Mouse (Mus musculus): ENCODE data around the gene Mlf2. TPM values are rescaled to one million over a fixed set of nuclear protein-coding genes. Genes with fewer than 3 reads are reported as not detected.
"Not testable (repeated sequence)": the region's sequence is repeated elsewhere in the genome, so short reads cannot be mapped to it uniquely, and the experiment has no call there.

The Mlf2 gene
- total RNA-seq, 1 experiment: 196 TPM

DNA sequence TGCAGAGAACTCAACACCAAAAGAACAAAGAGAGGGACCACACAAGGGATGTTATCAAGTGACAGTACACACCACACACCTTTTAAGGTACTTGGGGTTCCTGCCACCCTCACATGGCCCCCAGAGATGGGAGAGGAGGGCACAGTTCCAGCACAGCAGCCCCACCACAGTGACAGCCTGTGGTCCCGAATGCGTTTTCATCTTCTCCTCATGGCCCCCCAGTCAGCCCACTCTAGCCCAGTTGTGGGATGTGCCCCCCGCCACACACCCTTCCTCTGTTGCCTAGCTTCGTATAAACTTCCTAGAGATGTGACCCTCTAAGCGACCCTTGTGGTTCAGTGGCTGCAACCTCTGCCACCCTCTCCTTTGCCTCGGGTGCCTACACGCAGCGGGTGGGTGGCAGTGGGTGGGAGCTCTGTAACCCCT, 45.2 kb upstream of the Mlf2 start:
- H3K9ac ChIP-seq (ENCODE audit: insufficient read depth, low read depth, low read length, poor library complexity, severe bottlenecking): no peak overlapping the region
- no peaks in the 10 kb centered on the region for H3K36me3 ChIP-seq (ENCODE audit: control insufficient read depth, insufficient read depth, low read length, poor library complexity, severe bottlenecking)
- no peak overlapping the region for H3K4me3 ChIP-seq (ENCODE audit: insufficient read depth in 1 of 2, low read depth in 1 of 2, low read length in 2 of 2, poor library complexity in 1 of 2, severe bottlenecking in 1 of 2)
- in situ Hi-C loops (cut with MboI; ENCODE audit: low sequenced_read_pairs in 2 of 2, unreplicated experiment in 2 of 2): no loop called here
- no peak for DNase-seq (ENCODE audit: low read depth, low spot score)
- H3K27ac ChIP-seq (ENCODE audit: insufficient read depth, low read depth, low read length, poor library complexity, severe bottlenecking): no peak overlapping the region
- H3K4me1 ChIP-seq (ENCODE audit: control insufficient read depth in 2 of 2, insufficient read depth in 2 of 2, low read length in 2 of 2, poor library complexity in 1 of 2): no peaks in the 10 kb centered on the region
- TF ChIP-seq ZNF384 (IDR thresholded peaks at IDR 0.05; ENCODE audit: low read depth, low read length) (no peak), MAFK (IDR thresholded peaks at IDR 0.05; ENCODE audit: insufficient read depth, low read depth, low read length) (no peak), HCFC1 (IDR thresholded peaks at IDR 0.05; ENCODE audit: borderline replicate concordance, insufficient read depth, low read length) (no peak), ZC3H11A (IDR thresholded peaks at IDR 0.05; ENCODE audit: borderline replicate concordance, low read depth, low read length) (no peak), CHD2 (IDR thresholded peaks at IDR 0.05; ENCODE audit: low read depth, low read length) (no peak)
- H3K9me3 ChIP-seq (ENCODE audit: control insufficient read depth, insufficient read depth, low read depth, low read length): no peaks in the 10 kb centered on the region

DNA sequence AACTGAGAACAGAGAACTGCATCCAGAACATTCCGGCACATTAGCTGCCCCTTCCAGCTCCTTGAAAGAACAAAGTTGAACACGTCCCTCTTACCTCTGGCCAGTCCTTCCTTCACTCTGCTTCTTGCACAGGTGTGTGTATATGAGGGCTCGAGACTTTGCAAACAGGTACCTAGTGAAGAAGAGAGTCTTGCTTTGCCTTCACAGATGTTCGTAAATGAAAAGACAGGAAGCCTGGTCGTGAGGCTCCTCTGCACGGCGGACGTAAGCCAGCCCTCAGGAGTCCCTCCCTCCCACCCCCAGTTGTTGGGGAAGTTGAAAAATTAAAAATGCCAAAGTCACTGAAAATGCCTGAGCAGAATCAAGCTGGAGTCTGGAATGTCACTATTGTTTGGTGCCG, 43.2 kb upstream of the Mlf2 start, which contains the start of gene Cd4:
Cd4 (minus strand) TSS at position 236 of the 400 bp plus-strand sequence.
- no peak within 1 kb of the TSS for H3K4me3 ChIP-seq (ENCODE audit: insufficient read depth in 1 of 2, low read depth in 1 of 2, low read length in 2 of 2, poor library complexity in 1 of 2, severe bottlenecking in 1 of 2)
- H3K9me3 ChIP-seq (ENCODE audit: control insufficient read depth, insufficient read depth, low read depth, low read length): no peaks in the 10 kb centered on the region
- no peak for TF ChIP-seq HCFC1 (IDR thresholded peaks at IDR 0.05; ENCODE audit: borderline replicate concordance, insufficient read depth, low read length)
- no peak for TF ChIP-seq CHD2 (IDR thresholded peaks at IDR 0.05; ENCODE audit: low read depth, low read length)
- TF ChIP-seq ZNF384 (IDR thresholded peaks at IDR 0.05; ENCODE audit: low read depth, low read length): no peak
- TF ChIP-seq MAFK (IDR thresholded peaks at IDR 0.05; ENCODE audit: insufficient read depth, low read depth, low read length): no peak
- H3K4me1 ChIP-seq (ENCODE audit: control insufficient read depth in 2 of 2, insufficient read depth in 2 of 2, low read length in 2 of 2, poor library complexity in 1 of 2): no peaks in the 10 kb centered on the region; a peak in 1 of 4 replicates
- in situ Hi-C loops (cut with MboI; ENCODE audit: low sequenced_read_pairs in 2 of 2, unreplicated experiment in 2 of 2): no loop called here
- no peaks in the 10 kb centered on the region for H3K36me3 ChIP-seq (ENCODE audit: control insufficient read depth, insufficient read depth, low read length, poor library complexity, severe bottlenecking)
- no peak within 1 kb of the TSS for H3K27ac ChIP-seq (ENCODE audit: insufficient read depth, low read depth, low read length, poor library complexity, severe bottlenecking)
- DNase-seq (ENCODE audit: low read depth, low spot score): no peak
- no peak within 1 kb of the TSS for H3K9ac ChIP-seq (ENCODE audit: insufficient read depth, low read depth, low read length, poor library complexity, severe bottlenecking)

GRCm38 (mm10) chr6:124888555-124889125, 42.5 kb upstream of the Mlf2 start:
- Histone ChIP-seq H3K4me1 (ENCODE audit: control insufficient read depth in 2 of 2, insufficient read depth in 2 of 2, low read length in 2 of 2, poor library complexity in 1 of 2) (no peaks in the 10 kb centered on the region; a peak in 1 of 4 replicates), H3K9ac (ENCODE audit: insufficient read depth, low read depth, low read length, poor library complexity, severe bottlenecking) (no peak overlapping the region), H3K27ac (ENCODE audit: insufficient read depth, low read depth, low read length, poor library complexity, severe bottlenecking) (no peak overlapping the region), H3K9me3 (ENCODE audit: control insufficient read depth, insufficient read depth, low read depth, low read length) (no peaks in the 10 kb centered on the region), H3K36me3 (ENCODE audit: control insufficient read depth, insufficient read depth, low read length, poor library complexity, severe bottlenecking) (no peaks in the 10 kb centered on the region), H3K4me3 (ENCODE audit: insufficient read depth in 1 of 2, low read depth in 1 of 2, low read length in 2 of 2, poor library complexity in 1 of 2, severe bottlenecking in 1 of 2) (no peak overlapping the region)
- no peak for DNase-seq (ENCODE audit: low read depth, low spot score)
- in situ Hi-C loops (cut with MboI; ENCODE audit: low sequenced_read_pairs in 2 of 2, unreplicated experiment in 2 of 2): no loop called here
- TF ChIP-seq MAFK (IDR thresholded peaks at IDR 0.05; ENCODE audit: insufficient read depth, low read depth, low read length) (no peak), HCFC1 (IDR thresholded peaks at IDR 0.05; ENCODE audit: borderline replicate concordance, insufficient read depth, low read length) (no peak), ZC3H11A (IDR thresholded peaks at IDR 0.05; ENCODE audit: borderline replicate concordance, low read depth, low read length) (no peak), ZNF384 (IDR thresholded peaks at IDR 0.05; ENCODE audit: low read depth, low read length) (no peak), CHD2 (IDR thresholded peaks at IDR 0.05; ENCODE audit: low read depth, low read length) (no peak)

GRCm38 (mm10) chr6:124890997-124891396, 40.2 kb upstream of the Mlf2 start:
- Histone ChIP-seq H3K4me1 (ENCODE audit: control insufficient read depth in 2 of 2, insufficient read depth in 2 of 2, low read length in 2 of 2, poor library complexity in 1 of 2) (no peaks in the 10 kb centered on the region; a peak in 1 of 4 replicates), H3K9me3 (ENCODE audit: control insufficient read depth, insufficient read depth, low read depth, low read length) (no peaks in the 10 kb centered on the region), H3K36me3 (ENCODE audit: control insufficient read depth, insufficient read depth, low read length, poor library complexity, severe bottlenecking) (no peaks in the 10 kb centered on the region), H3K4me3 (ENCODE audit: insufficient read depth in 1 of 2, low read depth in 1 of 2, low read length in 2 of 2, poor library complexity in 1 of 2, severe bottlenecking in 1 of 2) (no peak overlapping the region), H3K9ac (ENCODE audit: insufficient read depth, low read depth, low read length, poor library complexity, severe bottlenecking) (no peak overlapping the region), H3K27ac (ENCODE audit: insufficient read depth, low read depth, low read length, poor library complexity, severe bottlenecking) (no peak overlapping the region)
- no peak for DNase-seq (ENCODE audit: low read depth, low spot score)
- TF ChIP-seq HCFC1 (IDR thresholded peaks at IDR 0.05; ENCODE audit: borderline replicate concordance, insufficient read depth, low read length) (no peak), CHD2 (IDR thresholded peaks at IDR 0.05; ENCODE audit: low read depth, low read length) (no peak), MAFK (IDR thresholded peaks at IDR 0.05; ENCODE audit: insufficient read depth, low read depth, low read length) (peak; percentile 56; the same call in 1 of the 2 replicates), ZNF384 (IDR thresholded peaks at IDR 0.05; ENCODE audit: low read depth, low read length) (no peak), ZC3H11A (IDR thresholded peaks at IDR 0.05; ENCODE audit: borderline replicate concordance, low read depth, low read length) (no peak)
- in situ Hi-C loops (cut with MboI; ENCODE audit: low sequenced_read_pairs in 2 of 2, unreplicated experiment in 2 of 2): no loop called here

DNA sequence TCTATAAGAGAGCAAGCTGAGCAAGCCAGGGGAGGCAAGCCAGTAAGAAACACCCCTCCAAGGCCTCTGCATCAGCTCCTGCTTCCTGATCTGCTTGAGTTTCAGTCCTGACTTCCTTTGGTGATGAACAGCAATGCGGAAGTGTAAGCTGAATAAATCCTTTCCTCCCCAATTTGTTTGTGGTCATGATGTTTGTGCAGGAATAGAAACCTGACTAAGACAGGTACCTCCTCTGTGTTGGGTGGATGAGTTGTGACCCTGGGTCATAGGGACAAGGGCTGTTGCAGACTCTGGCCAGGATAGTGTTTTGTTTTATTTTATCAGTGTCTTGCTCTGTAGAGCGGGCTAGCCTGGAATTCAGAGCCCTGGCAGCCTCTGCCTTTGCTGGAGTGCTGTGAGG, 37.1 kb upstream of the Mlf2 start:
- in situ Hi-C loops (cut with MboI; ENCODE audit: low sequenced_read_pairs in 2 of 2, unreplicated experiment in 2 of 2); H3K27ac ChIP-seq (ENCODE audit: insufficient read depth, low read depth, low read length, poor library complexity, severe bottlenecking); DNase-seq (ENCODE audit: low read depth, low spot score); H3K36me3 ChIP-seq (ENCODE audit: control insufficient read depth, insufficient read depth, low read length, poor library complexity, severe bottlenecking); H3K9ac ChIP-seq (ENCODE audit: insufficient read depth, low read depth, low read length, poor library complexity, severe bottlenecking); H3K4me1 ChIP-seq (ENCODE audit: control insufficient read depth in 2 of 2, insufficient read depth in 2 of 2, low read length in 2 of 2, poor library complexity in 1 of 2); H3K9me3 ChIP-seq (ENCODE audit: control insufficient read depth, insufficient read depth, low read depth, low read length); H3K4me3 ChIP-seq (ENCODE audit: insufficient read depth in 1 of 2, low read depth in 1 of 2, low read length in 2 of 2, poor library complexity in 1 of 2, severe bottlenecking in 1 of 2): not testable (repeated sequence)

All from ES-E14 (cell line).